Mouse (Mus musculus): ENCODE measurements around the gene Fign.

The Fign gene

DNA sequence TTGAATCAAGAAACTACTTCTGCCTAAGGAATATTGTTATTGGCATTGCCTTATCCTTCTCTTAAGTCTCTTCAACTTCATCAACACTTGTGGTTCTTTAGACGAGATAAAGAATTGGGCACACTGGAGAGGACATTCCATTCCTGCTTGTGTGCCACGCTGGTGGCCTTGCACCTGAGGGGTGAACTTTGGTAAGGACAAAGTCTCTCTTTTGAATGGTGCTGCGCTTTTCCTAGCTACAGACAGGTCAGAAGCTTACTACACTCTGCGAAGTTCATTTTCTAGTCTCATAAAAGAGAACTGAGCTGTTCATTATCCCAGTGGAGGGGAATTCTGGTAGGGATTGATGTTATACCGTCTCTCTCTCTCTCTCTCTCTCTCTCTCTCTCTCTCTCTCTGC, 38.4 kb downstream of the Fign start:
- no peak for DNase-seq (ENCODE audit: inconsistent ontology term)

DNA sequence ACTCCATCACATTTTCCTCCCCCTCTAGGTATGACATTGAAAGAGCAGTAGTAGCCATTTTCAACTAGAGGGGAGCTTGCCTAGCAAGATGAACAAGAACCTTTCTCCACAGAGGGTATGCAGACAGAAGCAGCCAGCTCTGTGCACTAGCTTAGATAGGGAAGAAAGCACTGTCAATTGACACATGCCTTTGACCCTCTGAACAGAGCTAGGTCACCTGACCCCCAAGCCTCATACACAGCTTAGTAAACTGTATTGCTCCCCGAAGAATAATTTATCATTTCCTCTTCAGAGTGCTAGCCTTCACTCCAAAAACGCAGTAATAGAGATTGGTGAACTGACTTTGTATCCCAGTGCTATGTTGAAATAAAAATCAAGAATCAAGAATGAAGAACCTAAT, 49.7 kb downstream of the Fign start:
- no peak for DNase-seq (ENCODE audit: inconsistent ontology term)

DNA sequence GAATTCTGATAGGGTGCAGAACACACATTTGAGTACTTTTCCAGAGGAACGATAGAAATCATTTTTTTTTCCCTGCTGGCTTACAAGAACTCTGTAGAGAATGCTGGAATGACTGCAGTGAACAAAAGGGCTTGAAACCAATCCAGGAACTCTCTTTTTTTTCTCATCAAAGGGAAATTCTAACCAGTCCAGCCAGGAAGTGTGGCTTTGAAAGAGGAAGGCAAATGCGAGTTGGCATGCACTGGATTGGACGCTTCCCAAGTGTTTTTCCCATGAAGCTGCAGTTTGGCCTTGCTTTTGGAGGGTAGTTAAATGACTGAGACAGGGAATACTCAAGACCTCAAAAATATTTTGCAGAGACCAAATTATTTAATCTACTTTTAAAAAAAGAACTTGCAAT, 54.7 kb downstream of the Fign start:
- DNase-seq (ENCODE audit: inconsistent ontology term), result peak; percentile 92

- peak; percentile 59 for DNase-seq (ENCODE audit: inconsistent ontology term)
Measured at GRCm38 (mm10) chr2:64035393-64035792, 62.4 kb downstream of the Fign start.

- DNase-seq (ENCODE audit: inconsistent ontology term), result no peak
Measured at GRCm38 (mm10) chr2:64033871-64034270, 64.0 kb downstream of the Fign start.

DNA sequence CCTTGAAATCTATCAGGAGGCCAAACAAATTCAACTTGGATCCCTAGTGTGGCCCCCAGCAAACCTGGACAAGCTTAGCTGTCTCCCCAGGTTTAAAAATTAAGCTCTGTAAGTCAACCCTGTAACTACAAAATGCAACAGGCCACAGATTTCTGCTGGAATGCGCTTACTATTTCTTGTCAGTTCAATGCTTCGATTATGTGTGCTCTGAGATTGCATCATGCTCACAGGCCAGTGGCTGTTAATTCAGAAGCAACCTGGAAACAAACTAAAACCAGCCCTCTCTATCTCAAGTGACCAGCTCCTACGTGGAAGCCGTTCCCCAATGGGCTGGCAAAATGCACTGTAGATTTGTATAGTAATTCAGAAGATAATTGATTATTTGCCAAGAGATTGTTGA, 71.9 kb downstream of the Fign start:
- DNase-seq (ENCODE audit: inconsistent ontology term), result no peak

DNA sequence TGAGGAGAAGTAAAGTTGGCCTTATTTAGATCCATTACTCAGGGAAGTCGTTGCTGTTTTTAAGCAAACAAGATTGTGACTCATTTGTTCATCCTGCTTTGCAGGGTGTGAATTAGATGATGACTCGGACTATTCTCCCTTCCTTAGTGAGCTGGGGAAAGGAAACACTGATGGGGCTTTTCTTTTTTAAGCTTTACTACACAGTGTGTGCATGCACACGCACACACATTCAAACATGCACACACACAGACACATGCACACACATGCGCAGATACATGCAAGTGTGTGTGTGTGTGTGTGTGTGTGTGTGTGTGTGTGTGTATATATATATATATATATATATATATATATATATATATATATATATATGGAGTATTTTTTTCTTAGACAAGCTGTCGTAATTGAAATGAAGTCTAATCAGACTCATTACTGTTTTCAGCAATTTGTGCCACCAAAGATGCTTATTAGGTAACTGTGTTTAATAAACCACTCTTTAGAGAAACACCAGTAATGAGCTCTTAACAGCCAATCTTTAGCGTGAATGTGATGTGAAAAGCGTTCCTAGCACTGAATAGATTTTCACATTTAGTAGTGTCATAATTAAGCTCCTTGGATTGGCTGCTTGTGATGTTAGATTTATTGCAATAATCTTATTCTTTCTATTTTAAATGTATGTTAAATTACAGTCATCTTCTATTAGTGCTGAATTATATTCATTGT, 103.4 kb downstream of the Fign start:
- DNase-seq (ENCODE audit: inconsistent ontology term), result no peak

DNA sequence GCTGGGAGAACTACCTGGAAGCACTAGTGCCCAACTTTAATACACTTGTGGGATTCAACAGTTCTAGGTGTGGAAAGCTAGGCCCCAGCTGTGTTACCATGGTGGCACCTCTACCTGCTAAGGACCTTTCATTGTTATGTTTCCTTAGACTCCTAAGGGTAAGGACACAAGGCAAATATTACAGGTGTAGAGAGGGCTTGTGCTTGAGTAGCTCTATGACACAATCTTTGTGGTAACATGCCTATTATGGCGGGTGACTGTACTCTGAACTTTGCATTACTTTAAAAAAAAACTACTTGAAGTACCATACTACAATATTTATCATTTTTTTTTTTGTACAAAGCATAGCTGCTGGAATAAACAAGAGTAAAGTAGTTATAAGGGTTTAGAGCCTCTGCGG, 112.4 kb downstream of the Fign start:
- no peak for DNase-seq (ENCODE audit: inconsistent ontology term)

GRCm38 (mm10) chr2:63982351-63982751, 115.5 kb downstream of the Fign start:
- peak; percentile 58 for DNase-seq (ENCODE audit: inconsistent ontology term)

GRCm38 (mm10) chr2:63981449-63981848, 116.4 kb downstream of the Fign start:
- no peak for DNase-seq (ENCODE audit: inconsistent ontology term)

DNA sequence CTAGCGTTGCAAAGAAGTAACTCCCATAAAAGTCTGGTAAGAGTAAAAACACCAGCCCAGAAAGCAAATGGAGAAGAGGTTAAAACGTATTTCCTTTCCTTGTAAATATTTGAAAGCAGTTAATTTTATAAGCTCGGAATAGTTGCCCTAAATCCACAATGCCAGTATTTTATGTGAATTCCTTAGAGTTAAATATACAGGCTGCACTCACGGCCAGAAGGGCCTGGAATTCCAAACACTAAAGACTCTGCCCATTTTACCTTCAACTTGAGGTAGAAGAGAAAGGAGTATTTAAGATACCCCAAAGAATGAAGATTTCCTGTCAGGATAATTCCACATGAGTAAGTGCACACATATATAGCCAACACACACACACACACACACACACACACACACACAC, 128.2 kb downstream of the Fign start:
- no peak for DNase-seq (ENCODE audit: inconsistent ontology term)

- DNase-seq (ENCODE audit: inconsistent ontology term), result no peak
Measured at GRCm38 (mm10) chr2:63931041-63931440, 166.8 kb downstream of the Fign start.

DNA sequence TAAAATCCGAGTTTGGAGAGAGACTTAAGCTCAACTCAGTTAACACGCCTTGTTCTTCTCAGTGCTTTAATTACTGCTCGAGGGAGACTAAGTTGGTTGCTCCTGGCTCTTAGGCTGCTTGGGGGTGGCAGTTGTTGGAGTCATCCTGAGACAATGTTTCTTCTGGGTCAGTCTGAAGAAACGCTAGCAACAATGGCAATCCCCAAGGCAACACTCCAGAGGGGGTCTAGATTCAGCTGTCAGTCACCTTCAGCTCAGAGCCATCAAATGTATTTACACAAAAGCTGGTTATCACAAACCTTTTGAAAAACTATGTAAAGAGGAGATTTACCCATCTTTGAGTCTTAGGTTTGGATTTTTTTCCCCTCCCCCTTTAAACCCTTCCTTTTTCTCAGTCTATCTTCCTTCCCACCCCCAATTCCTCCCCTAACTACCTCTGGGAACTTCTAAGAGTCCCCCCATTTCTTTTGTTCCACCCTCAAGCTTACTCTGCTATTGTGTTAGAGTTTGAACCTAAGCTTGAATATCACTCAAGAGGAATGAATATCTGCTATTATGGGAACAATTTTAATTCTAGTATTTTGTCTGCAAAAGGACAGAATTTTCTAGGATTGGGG, 171.2 kb downstream of the Fign start:
- no peak for DNase-seq (ENCODE audit: inconsistent ontology term)

- DNase-seq (ENCODE audit: inconsistent ontology term), result no peak
Measured at GRCm38 (mm10) chr2:63925721-63926235, 172.1 kb downstream of the Fign start.
